8 mouse cellular contexts compared by ENCODE assay signal in the genomic region with DNA sequence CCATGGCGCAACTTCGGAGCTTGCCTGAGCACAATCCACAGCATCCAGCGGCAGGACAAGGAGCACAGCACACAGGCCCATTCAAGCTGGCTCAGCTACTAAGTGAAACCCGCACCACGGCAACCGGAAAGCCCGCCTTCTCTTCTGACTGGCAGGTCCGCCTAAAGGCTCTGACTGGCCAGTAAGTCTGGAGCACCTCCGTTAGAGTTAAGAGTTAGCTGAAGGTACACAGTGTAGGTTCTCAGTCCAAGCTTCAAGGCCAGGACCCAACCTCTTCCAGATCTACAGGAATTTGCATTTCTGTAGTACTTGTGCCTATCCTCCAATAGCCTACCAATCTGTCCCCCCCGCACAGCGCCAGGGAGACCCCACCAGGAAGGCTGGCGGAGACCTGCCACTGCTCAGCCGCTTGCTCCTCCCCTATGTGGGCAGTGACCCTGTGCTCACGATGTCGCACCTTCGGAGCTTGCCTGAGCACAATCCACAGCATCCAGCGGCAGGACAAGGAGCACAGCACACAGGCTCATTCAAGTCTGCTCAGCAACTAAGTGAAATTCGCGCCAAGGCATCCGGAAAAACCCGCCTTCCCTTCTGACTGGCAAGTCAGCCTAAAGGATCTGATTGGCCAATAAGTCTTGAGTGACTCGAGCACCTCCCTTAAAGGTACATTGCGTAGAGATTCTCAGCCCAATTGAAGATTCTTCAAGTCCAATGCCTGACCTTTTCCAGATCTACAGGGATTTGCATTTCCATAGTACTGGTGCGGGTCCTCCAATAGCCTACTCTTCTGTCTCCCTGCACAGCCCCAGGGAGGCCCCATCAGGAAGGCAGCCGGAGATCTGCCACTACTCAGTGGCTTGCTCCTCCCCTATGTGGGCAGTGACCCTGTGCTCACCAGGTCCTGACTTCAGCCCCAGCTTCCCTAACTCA. TPM values are rescaled to one million over a fixed set of nuclear protein-coding genes. Genes with fewer than 3 reads are reported as not detected.
A peak's percentile ranks its signal among the peaks of the same experiment; 100 is the strongest.
DNase-seq lines count a peak whose midpoint lies in the region; ATAC-seq lines count a peak whose summit lies in the region.
"Not testable (repeated sequence)": the region's sequence is repeated elsewhere in the genome, so short reads cannot be mapped to it uniquely, and the experiment has no call there.

A gene (minus strand): TSS at position 562 of the 930 bp plus-strand sequence.

- under 1% methylated on average over 25 of the region's 25 CpGs for WGBS in hindbrain, embryonic 14.5 days

- ATAC-seq in hindbrain, embryonic 14.5 days (ENCODE audit: low FRiP score) = peak; percentile 97

- H3K4me3 ChIP-seq in hindbrain, embryonic 14.5 days (replicated peaks; ENCODE audit: low read length) = peak within 1 kb of the TSS; percentile 81

- not testable (repeated sequence) for H3K36me3 ChIP-seq in hindbrain, embryonic 14.5 days (replicated peaks; ENCODE audit: control insufficient read depth, insufficient read depth)

- not testable (repeated sequence) for H3K4me1 ChIP-seq in hindbrain, embryonic 14.5 days (replicated peaks; ENCODE audit: control insufficient read depth, insufficient read depth, low read length)

- H3K27me3 ChIP-seq in hindbrain, embryonic 14.5 days (ENCODE audit: control insufficient read depth, insufficient read depth, low read length) = not testable (repeated sequence)

- peak within 1 kb of the TSS; percentile 71 for H3K4me2 ChIP-seq in hindbrain, embryonic 14.5 days (replicated peaks)

- peak within 1 kb of the TSS; percentile 51; the same call in 1 of the 2 replicates for H3K27ac ChIP-seq in hindbrain, embryonic 14.5 days

- peak; percentile 93 for DNase-seq in R1 (ENCODE audit: low read depth, low spot score)
- peak; percentile 79 to 86 for DNase-seq in cerebellum, postnatal 25 days
- peak; percentile 55 to 70 for DNase-seq in frontal cortex, postnatal 25 days (ENCODE audit: low spot score in 2 of 2)
- DNase-seq in hindbrain, embryonic 14.5 days (ENCODE audit: low spot score) = peak; percentile 89
- DNase-seq in layer of hippocampus, postnatal 36 days = peak; percentile 77 to 81
- peak; percentile 95 for DNase-seq in lung, postnatal 36 days
- peak; percentile 89 for DNase-seq in retina, postnatal 1 day
- DNase-seq in urinary bladder, adult 18-20 months (ENCODE audit: low spot score in 2 of 2) = peak; percentile 78 to 87

- peak within 1 kb of the TSS; percentile 64 for H3K9ac ChIP-seq in hindbrain, embryonic 14.5 days

- not testable (repeated sequence) for H3K9me3 ChIP-seq in hindbrain, embryonic 14.5 days (ENCODE audit: control insufficient read depth, low read length)

RNA-seq across cellular contexts. Expression of the gene that starts here (rescaled TPM):
- 14.3 and 15.3 TPM in 2 replicates for polyA plus RNA-seq in hindbrain, embryonic 14.5 days (2014; fragmentation: Nextera tagmentation; extraction: Ambion mirVana)
- 1 to 10 TPM; 7.8 to 8.0 TPM for total RNA-seq in layer of hippocampus, postnatal 36 days (2021)

Comparison
In these comparisons a context has a peak if more than half of its experiments do, and no peak if none do; other contexts are left out.
1. Peak in every context shown above with its lines: DNase-seq, ATAC-seq, H3K4me3 ChIP-seq and H3K27ac ChIP-seq.